Mouse (Mus musculus) cortical plate, adult 2 months (tissue): ENCODE data around the gene Rab15.

Experiments
- CTCF ChIP-seq: fragments of 200-500 bp; IDR thresholded peaks from 2 replicates; pipeline ENCODE4 v1.5.1; 2011; ENCODE audit warnings: mild to moderate bottlenecking, control low read depth, low read length; ENCODE audit not compliant: insufficient read depth; ENCODE audit errors: extremely low read depth
- POLR2A ChIP-seq: fragments of 200-500 bp; IDR thresholded peaks from 2 replicates; pipeline ENCODE4 v1.6.1; 2011; ENCODE audit warnings: mild to moderate bottlenecking, low read length, control low read depth; ENCODE audit not compliant: insufficient read depth; ENCODE audit errors: extremely low read depth

GRCm38 (mm10) chr12:76852419-76852818, 29.7 kb upstream of the Rab15 start:
- TF ChIP-seq CTCF (no peak), POLR2A (no peak)
